Mouse (Mus musculus) cortical plate, adult 2 months (tissue): ENCODE measurements around the gene Ncbp3. TPM values are rescaled to one million over a fixed set of nuclear protein-coding genes. Genes with fewer than 3 reads are reported as not detected.

ENCODE experiments used
- H3K27ac ChIP-seq: fragments of 200-500 bp; 2 replicates; pipeline ENCODE4 v1.5.1; 2012; ENCODE audit warnings: low read length, control low read depth, inconsistent platforms; ENCODE audit not compliant: insufficient read depth
- H3K4me1 ChIP-seq: fragments of 200-500 bp; 2 replicates; pipeline ENCODE4 v1.6.1; 2011; ENCODE audit warnings: low read length; ENCODE audit not compliant: control insufficient read depth, insufficient read depth
- H3K4me3 ChIP-seq: fragments of 200-500 bp; 2 replicates; pipeline ENCODE4 v1.5.1; 2011; ENCODE audit warnings: mild to moderate bottlenecking, low read length, control low read depth; ENCODE audit not compliant: insufficient read depth
- CTCF ChIP-seq: fragments of 200-500 bp; IDR thresholded peaks from 2 replicates; pipeline ENCODE4 v1.5.1; 2011; ENCODE audit warnings: mild to moderate bottlenecking, control low read depth, low read length; ENCODE audit not compliant: insufficient read depth; ENCODE audit errors: extremely low read depth
- POLR2A ChIP-seq: fragments of 200-500 bp; IDR thresholded peaks from 2 replicates; pipeline ENCODE4 v1.6.1; 2011; ENCODE audit warnings: mild to moderate bottlenecking, low read length, control low read depth; ENCODE audit not compliant: insufficient read depth; ENCODE audit errors: extremely low read depth
- polyA plus RNA-seq: library from polyadenylated mRNA; depleted of rRNA; stranded (reverse); fragments of >200 nt; gene quantifications from 2 replicates; pipeline ENCODE4 v1.2.3, GENCODE M21; 2012

Ncbp3 gene
- polyA plus RNA-seq, 1 experiment: 4.7 TPM

- Histone ChIP-seq H3K4me1 (peaks cover 14% of the 10 kb centered on the region), H3K4me3 (no peak overlapping the region), H3K27ac (no peak overlapping the region)
- no peak for TF ChIP-seq POLR2A
- TF ChIP-seq CTCF: no peak
Measured at GRCm38 (mm10) chr11:73024236-73024904, 23.2 kb upstream of the Ncbp3 start.

GRCm38 (mm10) chr11:73026961-73027360 lies 20.6 kb upstream of the Ncbp3 start:
- Histone ChIP-seq H3K4me1 (peaks cover 11% of the 10 kb centered on the region; the same call in 1 of the 2 replicates), H3K27ac (no peak overlapping the region), H3K4me3 (no peak overlapping the region)
- TF ChIP-seq CTCF (no peak), POLR2A (no peak)

- Histone ChIP-seq H3K4me3 (peak overlapping the region; percentile 1; the same call in 1 of the 2 replicates), H3K4me1 (0 out of 2 replicates have a peak, but pooled peaks cover 4% of the 10 kb centered on the region), H3K27ac (no peak overlapping the region)
- TF ChIP-seq POLR2A (0 out of 2 replicates have a peak, but pooled peaks have one; percentile 36), CTCF (no peak)
Measured at GRCm38 (mm10) chr11:73030821-73031498, 16.6 kb upstream of the Ncbp3 start.

GRCm38 (mm10) chr11:73031536-73031935 lies 16.0 kb upstream of the Ncbp3 start:
- H3K4me3 ChIP-seq: no peak overlapping the region
- H3K27ac ChIP-seq: no peak overlapping the region
- H3K4me1 ChIP-seq: 0 out of 2 replicates have a peak, but pooled peaks cover 4% of the 10 kb centered on the region
- TF ChIP-seq CTCF (no peak), POLR2A (no peak)

GRCm38 (mm10) chr11:73036077-73036476 lies 11.5 kb upstream of the Ncbp3 start:
- no peak overlapping the region for H3K4me3 ChIP-seq
- TF ChIP-seq CTCF (no peak), POLR2A (no peak)
- H3K4me1 ChIP-seq: 0 out of 2 replicates have a peak, but pooled peaks cover 1% of the 10 kb centered on the region
- H3K27ac ChIP-seq: no peak overlapping the region

- Histone ChIP-seq H3K4me1 (no peaks in the 10 kb centered on the region), H3K4me3 (no peak overlapping the region), H3K27ac (no peak overlapping the region)
- no peak for TF ChIP-seq POLR2A
- TF ChIP-seq CTCF: no peak
Measured at GRCm38 (mm10) chr11:73036889-73037288, 10.7 kb upstream of the Ncbp3 start.

- H3K4me1 ChIP-seq: no peaks in the 10 kb centered on the region
- H3K27ac ChIP-seq: no peak overlapping the region
- TF ChIP-seq CTCF (no peak), POLR2A (no peak)
- no peak overlapping the region for H3K4me3 ChIP-seq
Measured at GRCm38 (mm10) chr11:73037691-73038090, 9.9 kb upstream of the Ncbp3 start.

GRCm38 (mm10) chr11:73039102-73039799 lies 8.3 kb upstream of the Ncbp3 start:
- no peaks in the 10 kb centered on the region for H3K4me1 ChIP-seq
- H3K4me3 ChIP-seq: no peak overlapping the region
- H3K27ac ChIP-seq: no peak overlapping the region
- TF ChIP-seq POLR2A (no peak), CTCF (peak; percentile 67)

- TF ChIP-seq POLR2A (no peak), CTCF (no peak)
- H3K4me1 ChIP-seq: no peaks in the 10 kb centered on the region
- H3K27ac ChIP-seq: no peak overlapping the region
- H3K4me3 ChIP-seq: no peak overlapping the region
Measured at GRCm38 (mm10) chr11:73044229-73044755, 3.3 kb upstream of the Ncbp3 start.
